Mouse (Mus musculus) retina, adult 2 months (tissue): ENCODE data around the gene Fbxo8.

Experiments used
- DNase-seq: peaks from one replicate; pipeline ENCODE4 v3.0.0-alpha.2; 2012; ENCODE audit warnings: low read depth, low spot score

The Fbxo8 gene

GRCm38 (mm10) chr8:56611736-56612135, 60.8 kb downstream of the Fbxo8 start:
- no peak for DNase-seq

GRCm38 (mm10) chr8:56614235-56614634, 63.3 kb downstream of the Fbxo8 start:
- no peak for DNase-seq

- DNase-seq: peak; percentile 46
These were observed 64.1 kb downstream of the Fbxo8 start for GRCm38 (mm10) chr8:56615005-56615404.

GRCm38 (mm10) chr8:56616260-56616659, 65.4 kb downstream of the Fbxo8 start:
- no peak for DNase-seq

GRCm38 (mm10) chr8:56617271-56617670, 66.4 kb downstream of the Fbxo8 start:
- DNase-seq: no peak

- no peak for DNase-seq
These were observed 68.2 kb downstream of the Fbxo8 start for GRCm38 (mm10) chr8:56619056-56619455.

GRCm38 (mm10) chr8:56619571-56619970, 68.7 kb downstream of the Fbxo8 start:
- DNase-seq: no peak

- DNase-seq: no peak
These were observed 69.8 kb downstream of the Fbxo8 start for GRCm38 (mm10) chr8:56620691-56621090.

- no peak for DNase-seq
These were observed 70.2 kb downstream of the Fbxo8 start for GRCm38 (mm10) chr8:56621093-56621492.

- no peak for DNase-seq
These were observed 71.7 kb downstream of the Fbxo8 start for GRCm38 (mm10) chr8:56622470-56623024.

- no peak for DNase-seq
These were observed 72.5 kb downstream of the Fbxo8 start for GRCm38 (mm10) chr8:56623346-56623745.

GRCm38 (mm10) chr8:56629160-56629559, 78.3 kb downstream of the Fbxo8 start:
- peak; percentile 18 for DNase-seq

- no peak for DNase-seq
These were observed 88.4 kb downstream of the Fbxo8 start for GRCm38 (mm10) chr8:56639277-56639676.
